Mouse (Mus musculus): ENCODE measurements at regions not wholly inside any gene's neighbourhood (a gene's known extent, or its start where the extent isn't known, plus 50 kb on each side); places are given as distances from the start of the nearest gene placed in this dataset.
A peak's percentile ranks its signal among the peaks of the same experiment; 100 is the strongest.

DNA sequence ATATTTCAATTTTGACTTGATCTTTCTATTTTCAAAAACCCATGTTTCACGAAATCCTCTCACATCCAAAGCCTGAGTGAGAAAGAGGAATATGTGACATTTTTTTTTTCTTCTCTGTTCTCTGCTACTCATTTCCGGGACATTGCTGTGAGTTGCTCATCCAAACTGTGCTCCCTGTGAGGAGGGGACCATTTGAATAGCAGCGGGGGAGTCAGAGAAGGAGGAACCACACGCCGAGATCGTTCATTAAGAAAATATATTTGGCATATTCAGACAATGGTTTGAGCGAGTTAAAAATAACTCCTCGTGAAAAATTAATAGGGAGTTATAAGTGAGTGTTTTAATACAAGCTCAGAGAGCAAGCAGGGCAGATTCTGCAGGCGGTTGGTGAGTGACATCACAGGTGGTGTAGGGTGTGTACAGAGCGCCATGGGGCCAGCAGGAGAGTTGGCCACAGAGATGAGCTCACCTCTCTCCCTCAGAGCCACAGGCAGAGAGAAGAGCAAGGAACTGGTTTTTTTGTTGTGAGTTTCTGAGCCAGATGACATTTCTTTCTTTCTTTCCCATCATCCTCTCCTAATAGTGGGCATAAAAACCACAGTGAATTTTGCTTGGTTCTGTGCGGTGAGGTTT lies 54.4 kb upstream of the Calcoco1 start:
- ATAC-seq (ENCODE audit: low FRiP score, low read depth) (no peak), DNase-seq (ENCODE audit: low spot score) (no peak)
- Histone ChIP-seq H3K36me3 (ENCODE audit: control insufficient read depth, insufficient read depth, low read length) (no peaks in the 10 kb centered on the region), H3K4me3 (replicated peaks; ENCODE audit: low read length) (no peak overlapping the region), H3K9ac (ENCODE audit: low read depth, low read length, severe bottlenecking) (no peak overlapping the region), H3K4me1 (ENCODE audit: control insufficient read depth, insufficient read depth, low read length) (peaks cover 3% of the 10 kb centered on the region; the same call in 1 of the 2 replicates), H3K27me3 (ENCODE audit: control insufficient read depth, insufficient read depth, low read length) (no peaks in the 10 kb centered on the region), H3K4me2 (replicated peaks; ENCODE audit: low read depth, low read length, severe bottlenecking) (no peak overlapping the region), H3K9me3 (ENCODE audit: control insufficient read depth, low read length) (no peaks in the 10 kb centered on the region), H3K27ac (replicated peaks; ENCODE audit: low read depth, low read length) (no peak overlapping the region)
- 44% methylated on average over 11 of the region's 11 CpGs for WGBS
- no peak for TF ChIP-seq POLR2A (IDR thresholded peaks at IDR 0.05; ENCODE audit: borderline replicate concordance, extremely low read depth, insufficient read depth, insufficient read length)

- no peak overlapping the region for H3K9ac ChIP-seq (ENCODE audit: low read depth, low read length, severe bottlenecking)
These were observed 58.6 kb upstream of the Calcoco1 start for GRCm38 (mm10) chr15:102780626-102781025.

GRCm38 (mm10) chr15:102782988-102783799 lies 61.2 kb upstream of the Calcoco1 start:
- H3K9me3 ChIP-seq (ENCODE audit: control insufficient read depth, low read length), result no peaks in the 10 kb centered on the region
- H3K4me3 ChIP-seq (replicated peaks; ENCODE audit: low read length), result no peak overlapping the region
- H3K27ac ChIP-seq (replicated peaks; ENCODE audit: low read depth, low read length), result 0 out of 2 replicates have a peak overlapping the region, but pooled peaks have one; percentile 39
- DNase-seq (ENCODE audit: low spot score) (peak; percentile 75), ATAC-seq (ENCODE audit: low FRiP score, low read depth) (peak; percentile 81)
- WGBS, result 27% methylated on average over 9 of the region's 9 CpGs
- TF ChIP-seq POLR2A (IDR thresholded peaks at IDR 0.05; ENCODE audit: borderline replicate concordance, extremely low read depth, insufficient read depth, insufficient read length), result no peak
- no peak overlapping the region for H3K9ac ChIP-seq (ENCODE audit: low read depth, low read length, severe bottlenecking)
- peaks cover 14% of the 10 kb centered on the region for H3K4me1 ChIP-seq (ENCODE audit: control insufficient read depth, insufficient read depth, low read length)
- no peaks in the 10 kb centered on the region for H3K27me3 ChIP-seq (ENCODE audit: control insufficient read depth, insufficient read depth, low read length)
- H3K4me2 ChIP-seq (replicated peaks; ENCODE audit: low read depth, low read length, severe bottlenecking), result no peak overlapping the region
- no peaks in the 10 kb centered on the region for H3K36me3 ChIP-seq (ENCODE audit: control insufficient read depth, insufficient read depth, low read length)

More at GRCm38 (mm10) chr15:102780626-102781025, 58.6 kb upstream of the Calcoco1 start:
- Histone ChIP-seq H3K36me3 (ENCODE audit: control insufficient read depth, insufficient read depth, low read length) (no peaks in the 10 kb centered on the region), H3K9me3 (ENCODE audit: control insufficient read depth, low read length) (no peaks in the 10 kb centered on the region), H3K4me3 (replicated peaks; ENCODE audit: low read length) (no peak overlapping the region), H3K27ac (replicated peaks; ENCODE audit: low read depth, low read length) (no peak overlapping the region), H3K27me3 (ENCODE audit: control insufficient read depth, insufficient read depth, low read length) (no peaks in the 10 kb centered on the region), H3K4me2 (replicated peaks; ENCODE audit: low read depth, low read length, severe bottlenecking) (no peak overlapping the region), H3K4me1 (ENCODE audit: control insufficient read depth, insufficient read depth, low read length) (peaks cover 17% of the 10 kb centered on the region)
- 73% methylated on average over 6 of the region's 6 CpGs for WGBS
- DNase-seq (ENCODE audit: low spot score) (no peak), ATAC-seq (ENCODE audit: low FRiP score, low read depth) (no peak)
- no peak for TF ChIP-seq POLR2A (IDR thresholded peaks at IDR 0.05; ENCODE audit: borderline replicate concordance, extremely low read depth, insufficient read depth, insufficient read length)

GRCm38 (mm10) chr15:102785055-102785820 lies 63.3 kb upstream of the Calcoco1 start:
- no peak for TF ChIP-seq POLR2A (IDR thresholded peaks at IDR 0.05; ENCODE audit: borderline replicate concordance, extremely low read depth, insufficient read depth, insufficient read length)
- no peaks in the 10 kb centered on the region for H3K9me3 ChIP-seq (ENCODE audit: control insufficient read depth, low read length)
- no peak overlapping the region for H3K4me3 ChIP-seq (replicated peaks; ENCODE audit: low read length)
- no peak for ATAC-seq (ENCODE audit: low FRiP score, low read depth)
- no peaks in the 10 kb centered on the region for H3K36me3 ChIP-seq (ENCODE audit: control insufficient read depth, insufficient read depth, low read length)
- H3K9ac ChIP-seq (ENCODE audit: low read depth, low read length, severe bottlenecking), result no peak overlapping the region
- H3K4me2 ChIP-seq (replicated peaks; ENCODE audit: low read depth, low read length, severe bottlenecking), result no peak overlapping the region
- H3K27ac ChIP-seq (replicated peaks; ENCODE audit: low read depth, low read length), result no peak overlapping the region
- peak; percentile 65 for DNase-seq (ENCODE audit: low spot score)
- H3K4me1 ChIP-seq (ENCODE audit: control insufficient read depth, insufficient read depth, low read length), result peaks cover 14% of the 10 kb centered on the region
- 30% methylated on average over 10 of the region's 10 CpGs for WGBS
- no peaks in the 10 kb centered on the region for H3K27me3 ChIP-seq (ENCODE audit: control insufficient read depth, insufficient read depth, low read length)

- H3K4me3 ChIP-seq (replicated peaks; ENCODE audit: low read length), result no peak overlapping the region
- TF ChIP-seq POLR2A (IDR thresholded peaks at IDR 0.05; ENCODE audit: borderline replicate concordance, extremely low read depth, insufficient read depth, insufficient read length), result no peak
- ATAC-seq (ENCODE audit: low FRiP score, low read depth) (no peak), DNase-seq (ENCODE audit: low spot score) (no peak)
- no peak overlapping the region for H3K27ac ChIP-seq (replicated peaks; ENCODE audit: low read depth, low read length)
- no peaks in the 10 kb centered on the region for H3K27me3 ChIP-seq (ENCODE audit: control insufficient read depth, insufficient read depth, low read length)
- no peak overlapping the region for H3K9ac ChIP-seq (ENCODE audit: low read depth, low read length, severe bottlenecking)
- H3K4me2 ChIP-seq (replicated peaks; ENCODE audit: low read depth, low read length, severe bottlenecking), result no peak overlapping the region
- no peaks in the 10 kb centered on the region for H3K9me3 ChIP-seq (ENCODE audit: control insufficient read depth, low read length)
- 40% methylated on average over 7 of the region's 7 CpGs for WGBS
- no peaks in the 10 kb centered on the region for H3K36me3 ChIP-seq (ENCODE audit: control insufficient read depth, insufficient read depth, low read length)
- H3K4me1 ChIP-seq (ENCODE audit: control insufficient read depth, insufficient read depth, low read length), result peaks cover 8% of the 10 kb centered on the region
These were observed 67.0 kb upstream of the Calcoco1 start for GRCm38 (mm10) chr15:102788846-102789518.

Data from limb, embryonic 14.5 days (tissue).